Mouse (Mus musculus): ENCODE measurements around the gene Zbtb5.

- TF ChIP-seq CTCF (IDR thresholded peaks at IDR 0.05; ENCODE audit: borderline replicate concordance, insufficient read depth, low read length), result no peak
- no peak for TF ChIP-seq POLR2A (IDR thresholded peaks at IDR 0.05; ENCODE audit: low read depth, low read length)
Measured at GRCm38 (mm10) chr4:45055451-45055850, 43.2 kb upstream of the Zbtb5 start.
